Mouse (Mus musculus): ENCODE data around the gene Tnks2. TPM values are rescaled to one million over a fixed set of nuclear protein-coding genes. Genes with fewer than 3 reads are reported as not detected.
"Not testable (repeated sequence)": the region's sequence is repeated elsewhere in the genome, so short reads cannot be mapped to it uniquely, and the experiment has no call there.

The Tnks2 gene
- polyA plus RNA-seq, 1 experiment from 2014 or later: 41.4 TPM

- H3K9ac ChIP-seq: no peak overlapping the region
- H3K4me3 ChIP-seq (replicated peaks): 0 out of 2 replicates have a peak overlapping the region, but pooled peaks have one; percentile 7
- H3K4me1 ChIP-seq: no peaks in the 10 kb centered on the region
- H3K27ac ChIP-seq: peak overlapping the region; percentile 59
- ATAC-seq (ENCODE audit: insufficient read depth, low FRiP score, low read depth): peak; percentile 83; the same call in 1 of the 2 replicates
- H3K9me3 ChIP-seq: no peaks in the 10 kb centered on the region
- H3K36me3 ChIP-seq: no peaks in the 10 kb centered on the region
- H3K27me3 ChIP-seq (replicated peaks): no peaks in the 10 kb centered on the region
- peak overlapping the region; percentile 42 for H3K4me2 ChIP-seq
- WGBS: 45% methylated on average over 21 of the region's 21 CpGs
Observed at GRCm38 (mm10) chr19:36808426-36809105, 25.5 kb upstream of the Tnks2 start.

- H3K36me3 ChIP-seq: no peaks in the 10 kb centered on the region
- peak overlapping the region; percentile 59; the same call in 1 of the 2 replicates for H3K27ac ChIP-seq
- H3K4me1 ChIP-seq: no peaks in the 10 kb centered on the region
- ATAC-seq (ENCODE audit: insufficient read depth, low FRiP score, low read depth): no peak
- H3K4me3 ChIP-seq (replicated peaks): no peak overlapping the region
- WGBS: 30% methylated on average over 12 of the region's 12 CpGs
- H3K9ac ChIP-seq: no peak overlapping the region
- no peaks in the 10 kb centered on the region for H3K27me3 ChIP-seq (replicated peaks)
- H3K4me2 ChIP-seq: no peak overlapping the region
- H3K9me3 ChIP-seq: no peaks in the 10 kb centered on the region
Observed at GRCm38 (mm10) chr19:36809476-36810168, 24.4 kb upstream of the Tnks2 start.

GRCm38 (mm10) chr19:36812011-36812410 is 22.0 kb upstream of the Tnks2 start:
- no peak overlapping the region for H3K4me2 ChIP-seq
- no peaks in the 10 kb centered on the region for H3K4me1 ChIP-seq
- no peak overlapping the region for H3K27ac ChIP-seq
- H3K9me3 ChIP-seq: no peaks in the 10 kb centered on the region
- no peaks in the 10 kb centered on the region for H3K27me3 ChIP-seq (replicated peaks)
- H3K4me3 ChIP-seq (replicated peaks): no peak overlapping the region
- no peak for ATAC-seq (ENCODE audit: insufficient read depth, low FRiP score, low read depth)
- H3K36me3 ChIP-seq: no peaks in the 10 kb centered on the region
- no peak overlapping the region for H3K9ac ChIP-seq
- 50% methylated on average over 8 of the region's 8 CpGs for WGBS

- H3K36me3 ChIP-seq: no peaks in the 10 kb centered on the region
- H3K4me2 ChIP-seq: peak overlapping the region; percentile 42
- peak; percentile 52; the same call in 1 of the 2 replicates for ATAC-seq (ENCODE audit: insufficient read depth, low FRiP score, low read depth)
- WGBS: 14% methylated on average over 32 of the region's 32 CpGs
- no peak overlapping the region for H3K27ac ChIP-seq
- H3K27me3 ChIP-seq (replicated peaks): no peaks in the 10 kb centered on the region
- no peak overlapping the region for H3K9ac ChIP-seq
- 0 out of 2 replicates have a peak, but pooled peaks cover 7% of the 10 kb centered on the region for H3K4me1 ChIP-seq
- H3K4me3 ChIP-seq (replicated peaks): peak overlapping the region; percentile 6; the same call in 1 of the 2 replicates
- H3K9me3 ChIP-seq: no peaks in the 10 kb centered on the region
Observed at GRCm38 (mm10) chr19:36815396-36816271, 18.4 kb upstream of the Tnks2 start.

GRCm38 (mm10) chr19:36818141-36818885 is 15.7 kb upstream of the Tnks2 start:
- no peaks in the 10 kb centered on the region for H3K36me3 ChIP-seq
- H3K4me3 ChIP-seq (replicated peaks): peak overlapping the region; percentile 38
- H3K27me3 ChIP-seq (replicated peaks): no peaks in the 10 kb centered on the region
- WGBS: 7% methylated on average over 21 of the region's 22 CpGs
- ATAC-seq (ENCODE audit: insufficient read depth, low FRiP score, low read depth): no peak
- no peak overlapping the region for H3K9ac ChIP-seq
- H3K4me2 ChIP-seq: peak overlapping the region; percentile 64
- no peaks in the 10 kb centered on the region for H3K9me3 ChIP-seq
- 0 out of 2 replicates have a peak, but pooled peaks cover 7% of the 10 kb centered on the region for H3K4me1 ChIP-seq
- no peak overlapping the region for H3K27ac ChIP-seq

- 51% methylated on average over 6 of the region's 6 CpGs for WGBS
- 0 out of 2 replicates have a peak, but pooled peaks cover 7% of the 10 kb centered on the region for H3K4me1 ChIP-seq
- 0 out of 2 replicates have a peak overlapping the region, but pooled peaks have one; percentile 31 for H3K27ac ChIP-seq
- no peaks in the 10 kb centered on the region for H3K9me3 ChIP-seq
- no peak overlapping the region for H3K4me3 ChIP-seq (replicated peaks)
- no peak overlapping the region for H3K4me2 ChIP-seq
- no peaks in the 10 kb centered on the region for H3K36me3 ChIP-seq
- no peak for ATAC-seq (ENCODE audit: insufficient read depth, low FRiP score, low read depth)
- no peaks in the 10 kb centered on the region for H3K27me3 ChIP-seq (replicated peaks)
- H3K9ac ChIP-seq: no peak overlapping the region
Observed at GRCm38 (mm10) chr19:36819199-36819598, 14.8 kb upstream of the Tnks2 start.

- no peak overlapping the region for H3K4me2 ChIP-seq
- H3K4me3 ChIP-seq (replicated peaks): no peak overlapping the region
- H3K36me3 ChIP-seq: no peaks in the 10 kb centered on the region
- no peak overlapping the region for H3K27ac ChIP-seq
- ATAC-seq (ENCODE audit: insufficient read depth, low FRiP score, low read depth): no peak
- no peaks in the 10 kb centered on the region for H3K9me3 ChIP-seq
- 82% methylated on average over 4 of the region's 4 CpGs for WGBS
- H3K9ac ChIP-seq: no peak overlapping the region
- H3K27me3 ChIP-seq (replicated peaks): no peaks in the 10 kb centered on the region
- 0 out of 2 replicates have a peak, but pooled peaks cover 7% of the 10 kb centered on the region for H3K4me1 ChIP-seq
Observed at GRCm38 (mm10) chr19:36820469-36820868, 13.6 kb upstream of the Tnks2 start.

GRCm38 (mm10) chr19:36821301-36821700 is 12.7 kb upstream of the Tnks2 start:
- not testable (repeated sequence) for H3K27ac ChIP-seq; H3K36me3 ChIP-seq; H3K4me3 ChIP-seq (replicated peaks); H3K4me1 ChIP-seq; H3K9ac ChIP-seq; H3K9me3 ChIP-seq; ATAC-seq (ENCODE audit: insufficient read depth, low FRiP score, low read depth); H3K27me3 ChIP-seq (replicated peaks); H3K4me2 ChIP-seq
- 63% methylated on average over 6 of the region's 6 CpGs for WGBS

- Histone ChIP-seq H3K9ac (no peak overlapping the region), H3K4me2 (no peak overlapping the region), H3K36me3 (no peaks in the 10 kb centered on the region), H3K4me1 (0 out of 2 replicates have a peak, but pooled peaks cover 7% of the 10 kb centered on the region), H3K9me3 (no peaks in the 10 kb centered on the region), H3K27me3 (replicated peaks) (no peaks in the 10 kb centered on the region), H3K4me3 (replicated peaks) (no peak overlapping the region), H3K27ac (no peak overlapping the region)
- ATAC-seq (ENCODE audit: insufficient read depth, low FRiP score, low read depth): no peak
- 93% methylated on average over 4 of the region's 4 CpGs for WGBS
Observed at GRCm38 (mm10) chr19:36822701-36823100, 11.3 kb upstream of the Tnks2 start.

- H3K4me1 ChIP-seq: no peaks in the 10 kb centered on the region
- no peak for ATAC-seq (ENCODE audit: insufficient read depth, low FRiP score, low read depth)
- no peaks in the 10 kb centered on the region for H3K9me3 ChIP-seq
- WGBS: 86% methylated on average over 5 of the region's 5 CpGs
- no peak overlapping the region for H3K4me2 ChIP-seq
- H3K27me3 ChIP-seq (replicated peaks): no peaks in the 10 kb centered on the region
- H3K4me3 ChIP-seq (replicated peaks): no peak overlapping the region
- H3K36me3 ChIP-seq: no peaks in the 10 kb centered on the region
- H3K27ac ChIP-seq: no peak overlapping the region
- H3K9ac ChIP-seq: no peak overlapping the region
Observed at GRCm38 (mm10) chr19:36827650-36828049, 6.4 kb upstream of the Tnks2 start.

- no peaks in the 10 kb centered on the region for H3K9me3 ChIP-seq
- H3K36me3 ChIP-seq: no peaks in the 10 kb centered on the region
- H3K9ac ChIP-seq: no peak overlapping the region
- 0 out of 2 replicates have a peak, but pooled peaks cover 5% of the 10 kb centered on the region for H3K4me1 ChIP-seq
- no peak overlapping the region for H3K27ac ChIP-seq
- WGBS: 57% methylated on average over 8 of the region's 8 CpGs
- no peaks in the 10 kb centered on the region for H3K27me3 ChIP-seq (replicated peaks)
- H3K4me3 ChIP-seq (replicated peaks): no peak overlapping the region
- ATAC-seq (ENCODE audit: insufficient read depth, low FRiP score, low read depth): no peak
- H3K4me2 ChIP-seq: no peak overlapping the region
Observed at GRCm38 (mm10) chr19:36828322-36828721, 5.7 kb upstream of the Tnks2 start.
